Mouse (Mus musculus): ENCODE data around the gene Grin2d. TPM values are rescaled to one million over a fixed set of nuclear protein-coding genes. Genes with fewer than 3 reads are reported as not detected.

The Grin2d gene
- total RNA-seq, 2 experiments from 2014 or later = 0.22 to 0.23 TPM

DNA sequence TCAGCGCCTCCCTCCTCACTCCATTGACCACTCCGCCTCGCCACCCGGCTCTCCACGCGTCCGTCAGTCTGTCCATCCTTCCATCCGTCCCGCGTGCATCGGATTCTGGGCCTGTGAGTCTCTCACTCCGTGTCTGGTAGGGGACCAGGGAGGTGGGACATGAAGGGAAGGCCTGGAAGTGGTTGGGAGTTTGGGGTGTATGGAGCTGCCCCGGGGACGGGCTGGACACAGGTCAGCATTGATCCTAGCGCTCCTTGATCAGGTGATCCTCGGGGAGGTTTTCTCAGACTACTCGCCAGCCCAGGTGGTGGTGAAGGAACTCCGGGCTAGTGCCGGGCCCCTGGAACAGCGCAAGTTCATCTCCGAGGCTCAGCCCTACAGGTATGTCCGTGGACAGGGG is 90.5 kb downstream of the Grin2d start:
- intact Hi-C loops (cut with DNase I) = no loop called here
- DNase-seq = no peak

DNA sequence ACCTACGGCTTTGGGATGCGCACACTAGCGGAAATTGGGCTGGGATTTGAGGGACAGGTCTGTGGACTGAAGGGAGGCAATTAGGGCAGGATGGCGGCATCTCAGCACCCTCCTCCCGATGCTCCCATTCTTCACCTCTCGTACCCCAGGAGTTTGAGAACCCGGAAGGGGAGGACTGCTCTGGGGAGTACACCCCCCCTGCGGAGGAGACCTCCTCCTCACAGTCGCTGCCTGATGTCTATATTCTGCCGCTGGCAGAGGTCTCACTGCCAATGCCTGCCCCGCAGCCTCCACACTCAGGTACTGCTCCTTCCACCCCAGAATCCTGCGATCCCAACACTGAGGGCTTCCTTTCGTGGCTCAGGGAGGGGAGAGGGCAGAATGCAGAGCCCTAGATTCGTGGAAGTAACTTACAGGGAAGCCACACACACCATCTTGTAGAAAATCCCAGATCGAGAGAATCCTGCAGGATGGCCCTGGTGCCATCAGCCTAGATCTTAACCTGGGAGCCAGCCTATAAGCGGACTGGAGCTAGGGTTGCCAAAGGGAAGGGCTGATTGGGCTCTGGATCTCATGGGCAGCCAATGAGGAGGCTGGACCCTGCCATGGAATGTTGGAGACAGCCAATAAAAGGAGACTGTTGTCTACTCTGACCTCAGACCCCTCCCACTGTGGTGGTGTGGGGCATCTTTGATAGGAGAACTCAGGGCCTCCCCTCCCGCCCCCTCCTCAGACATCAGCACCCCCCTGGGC is 91.3 kb downstream of the Grin2d start:
- intact Hi-C loops (cut with DNase I) = no loop called here

GRCm38 (mm10) chr7:45786136-45786578 is 92.0 kb downstream of the Grin2d start:
- no peak for DNase-seq
- intact Hi-C loops (cut with DNase I) = no loop called here

More for the DNA sequence above, 91.3 kb downstream of the Grin2d start:
- DNase-seq = no peak

GRCm38 (mm10) chr7:45785388-45786135 is 92.6 kb downstream of the Grin2d start:
- DNase-seq = no peak
- intact Hi-C loops (cut with DNase I) = no loop called here

GRCm38 (mm10) chr7:45784524-45785372 is 93.4 kb downstream of the Grin2d start, which contains the start of gene Sult2b1:
Sult2b1 (minus strand) TSS chr7:45784669.
- intact Hi-C loops (cut with DNase I) = no loop called here

GRCm38 (mm10) chr7:45783511-45784091 is 94.6 kb downstream of the Grin2d start, which contains the start of gene Lmtk3:
Lmtk3 (plus strand) TSS chr7:45783738.
- DNase-seq = no peak
- intact Hi-C loops (cut with DNase I) = no loop called here

More at GRCm38 (mm10) chr7:45784524-45785372, 93.4 kb downstream of the Grin2d start, which contains the start of gene Sult2b1:
- DNase-seq = no peak

GRCm38 (mm10) chr7:45782271-45782670 is 95.9 kb downstream of the Grin2d start:
- intact Hi-C loops (cut with DNase I) = no loop called here

More at GRCm38 (mm10) chr7:45782271-45782670, 95.9 kb downstream of the Grin2d start:
- DNase-seq = no peak

Other genes with a start within 250 kb of the Grin2d start
- gene Mamstr, start 238.4 kb downstream of the Grin2d start, total RNA-seq (2021) = 10 to 100 TPM; 45.7 to 49.7 TPM
- gene Fut2, start 212.0 kb downstream of the Grin2d start, total RNA-seq (2021) = 1 to 10 TPM in 1 of 2 experiments, under 1 TPM in 1; 0.51 to 1.2 TPM
- gene Ntn5, start 194.4 kb downstream of the Grin2d start, total RNA-seq (2021) = under 1 TPM; 0.52 to 0.69 TPM
- gene Sec1, start 184.0 kb downstream of the Grin2d start, total RNA-seq (2021) = under 1 TPM; 0.12 to 0.26 TPM
- gene Car11, start 178.5 kb downstream of the Grin2d start, total RNA-seq (2021) = 1 to 10 TPM; 7.7 to 9.5 TPM
- gene Dbp, start 173.3 kb downstream of the Grin2d start, total RNA-seq (2021) = 100 to 1,000 TPM in 1 of 2 experiments, 10 to 100 TPM in 1; 52.8 to 118 TPM
- gene Rpl18, start 162.9 kb downstream of the Grin2d start, total RNA-seq (2021) = 100 to 1,000 TPM; 396 to 453 TPM
- gene Sphk2, start 160.4 kb downstream of the Grin2d start, total RNA-seq (2021) = 10 to 100 TPM; 12.2 to 12.7 TPM
- under 1 TPM in 1 of 2 experiments, not detected in 1; 0.10 TPM for gene Fam83e, start 157.2 kb downstream of the Grin2d start, total RNA-seq (2021)
- gene Spaca4, start 152.6 kb downstream of the Grin2d start, total RNA-seq (2021) = not detected
- not detected for gene Lmtk3, start 94.6 kb downstream of the Grin2d start, total RNA-seq (2021)
- not detected for gene Sult2b1, start 93.7 kb downstream of the Grin2d start, total RNA-seq (2021)
- gene Cyth2, start 63.8 kb downstream of the Grin2d start, total RNA-seq (2021) = 10 to 100 TPM; 32.6 to 33.4 TPM
- gene Kcnj14, start 53.6 kb downstream of the Grin2d start, total RNA-seq (2021) = under 1 TPM; 0.15 to 0.27 TPM
- gene Grwd1, start 47.4 kb downstream of the Grin2d start, total RNA-seq (2021) = 10 to 100 TPM; 11.8 to 14.5 TPM
- gene Kdelr1, start 5.6 kb downstream of the Grin2d start, total RNA-seq (2021) = 10 to 100 TPM; 52.8 to 56.7 TPM
- not detected for gene Syngr4, start 18.3 kb upstream of the Grin2d start, total RNA-seq (2021)
- gene Tmem143, start 18.6 kb upstream of the Grin2d start, total RNA-seq (2021) = 10 to 100 TPM; 54.4 to 59.5 TPM
- 10 to 100 TPM; 10.9 to 11.2 TPM for gene Emp3, start 43.0 kb upstream of the Grin2d start, total RNA-seq (2021)
- gene Ccdc114, start 45.7 kb upstream of the Grin2d start, total RNA-seq (2021) = under 1 TPM; 0.28 to 0.42 TPM
- not detected for gene Abcc6, start 151.9 kb upstream of the Grin2d start, total RNA-seq (2021)
- 10 to 100 TPM; 54.5 to 66.7 TPM for gene Nomo1, start 155.3 kb upstream of the Grin2d start, total RNA-seq (2021)
- 10 to 100 TPM; 93.5 to 99.5 TPM for gene Kcnj11, start 222.4 kb upstream of the Grin2d start, total RNA-seq (2021)

Measured in gastrocnemius, postnatal 36 days (tissue).